Mouse (Mus musculus): ENCODE data around the gene Kcnh3.

DNA sequence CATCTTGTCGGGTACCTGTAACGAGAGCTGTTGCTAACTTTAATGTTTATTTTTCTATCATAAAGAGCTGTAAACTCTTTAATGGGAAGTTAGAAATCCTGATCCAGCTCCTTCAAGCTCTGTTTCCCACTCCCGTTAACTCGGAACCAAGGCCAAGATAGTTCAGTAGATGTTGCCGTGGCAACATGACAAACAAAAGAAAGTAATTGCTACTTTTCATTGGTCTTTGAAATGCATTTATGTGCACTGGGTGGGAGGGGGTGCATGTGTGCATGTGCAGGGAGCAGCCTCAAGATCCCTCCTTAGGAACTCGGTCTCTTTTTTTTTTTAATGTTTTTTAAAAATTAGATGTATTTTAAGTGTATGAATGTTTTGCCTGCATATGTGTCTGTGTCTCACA lies 29.6 kb upstream of the Kcnh3 start:
- TF ChIP-seq CTCF (IDR thresholded peaks at IDR 0.05; ENCODE audit: control insufficient read depth, insufficient read depth, insufficient read length) = no peak
- TF ChIP-seq MYOG (IDR thresholded peaks at IDR 0.05; ENCODE audit: control insufficient read depth, extremely low read depth, insufficient read length) = no peak
